Mouse (Mus musculus): ENCODE measurements around the gene Pik3ca. TPM values are rescaled to one million over a fixed set of nuclear protein-coding genes. Genes with fewer than 3 reads are reported as not detected.
A peak's percentile ranks its signal among the peaks of the same experiment; 100 is the strongest.

The Pik3ca gene
- 28.5 and 29.3 TPM in 2 replicates for polyA plus RNA-seq (2014; fragmentation: Nextera tagmentation; extraction: Ambion mirVana)

DNA sequence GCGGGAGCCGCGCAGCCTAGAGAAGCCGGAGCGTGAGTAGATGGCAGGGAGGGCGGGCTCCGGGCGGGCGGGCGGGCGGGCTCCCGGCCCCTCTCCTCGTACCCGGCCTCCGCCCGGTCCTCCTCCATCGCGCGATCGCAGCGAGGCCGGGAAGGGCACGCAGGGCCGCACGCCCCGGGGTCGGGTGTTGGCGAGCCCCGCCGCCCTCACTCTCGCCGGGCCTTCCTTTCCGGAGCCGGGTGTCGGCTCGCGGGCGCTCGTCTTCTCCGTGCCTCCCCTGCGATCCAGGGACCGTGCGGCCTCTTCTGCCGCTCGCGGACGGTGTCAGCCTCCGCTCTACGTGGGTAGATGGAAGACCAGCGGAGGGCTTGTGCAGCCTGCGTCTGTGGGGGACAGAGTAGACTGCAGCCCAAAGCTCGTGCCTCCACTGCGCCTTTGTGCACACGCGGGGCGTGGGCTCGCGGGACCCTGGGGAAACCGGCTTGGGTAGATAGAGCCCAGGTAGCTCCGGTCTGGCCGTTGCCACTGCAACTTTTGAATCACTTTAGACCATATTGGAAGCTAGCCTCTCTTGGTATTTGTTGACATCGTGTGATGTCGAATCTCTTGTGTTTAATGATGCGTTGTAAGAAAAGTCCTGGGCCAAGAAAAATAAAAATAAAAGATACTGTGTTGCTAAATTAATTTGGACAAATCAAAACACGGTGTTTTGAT lies at the start of gene Pik3ca:
TSS of gene Pik3ca (plus strand) at position 211 of the 714 bp plus-strand sequence.
- ATAC-seq (ENCODE audit: low FRiP score, low TSS enrichment) (peak; percentile 74), DNase-seq (peak; percentile 77)
- peak within 1 kb of the TSS; percentile 73 for H3K4me2 ChIP-seq (ENCODE audit: low read length)
- H3K9ac ChIP-seq (replicated peaks; ENCODE audit: low read length): peak within 1 kb of the TSS; percentile 93
- no peaks in the 10 kb centered on the region for H3K27me3 ChIP-seq (ENCODE audit: control insufficient read depth, insufficient read depth, low read length)
- H3K36me3 ChIP-seq (ENCODE audit: control insufficient read depth, insufficient read depth, low read length): no peaks in the 10 kb centered on the region
- peak within 1 kb of the TSS; percentile 76 for H3K4me3 ChIP-seq (replicated peaks; ENCODE audit: low read depth, low read length)
- peaks cover 28% of the 10 kb centered on the region for H3K4me1 ChIP-seq (ENCODE audit: control insufficient read depth, insufficient read depth, low read length)
- peak within 1 kb of the TSS; percentile 97 for H3K27ac ChIP-seq (replicated peaks; ENCODE audit: low read depth, low read length)
- H3K9me3 ChIP-seq (ENCODE audit: control insufficient read depth, low read length): no peaks in the 10 kb centered on the region
- WGBS: under 1% methylated on average over 46 of the region's 65 CpGs

DNA sequence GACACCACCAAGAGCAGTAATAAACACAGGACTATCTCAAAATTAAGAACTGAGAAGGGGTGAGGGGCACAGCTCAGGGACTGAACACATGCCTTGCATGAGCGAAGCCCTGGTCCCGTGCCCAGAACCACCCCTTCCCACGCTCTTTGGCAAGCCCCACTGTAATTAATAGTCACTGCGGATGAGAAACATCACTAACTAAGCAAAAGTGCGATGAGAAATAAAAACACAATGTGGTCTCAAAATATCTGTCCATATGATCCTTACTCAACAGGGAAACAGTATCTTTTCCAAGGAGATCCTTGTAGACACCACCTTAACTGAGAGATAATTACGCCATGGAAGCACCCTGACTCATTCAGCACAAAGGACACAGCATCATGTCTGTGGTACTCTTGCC lies 49.6 kb upstream of the Pik3ca start:
- DNase-seq (peak; percentile 9), ATAC-seq (ENCODE audit: low FRiP score, low TSS enrichment) (no peak)
- Histone ChIP-seq H3K4me1 (ENCODE audit: control insufficient read depth, insufficient read depth, low read length) (no peaks in the 10 kb centered on the region), H3K9ac (replicated peaks; ENCODE audit: low read length) (no peak overlapping the region), H3K4me3 (replicated peaks; ENCODE audit: low read depth, low read length) (no peak overlapping the region), H3K4me2 (ENCODE audit: low read length) (no peak overlapping the region), H3K9me3 (ENCODE audit: control insufficient read depth, low read length) (no peaks in the 10 kb centered on the region), H3K27me3 (ENCODE audit: control insufficient read depth, insufficient read depth, low read length) (no peaks in the 10 kb centered on the region), H3K36me3 (ENCODE audit: control insufficient read depth, insufficient read depth, low read length) (peaks cover 24% of the 10 kb centered on the region), H3K27ac (replicated peaks; ENCODE audit: low read depth, low read length) (no peak overlapping the region)
- WGBS: 91% methylated on average over 6 of the region's 6 CpGs

DNA sequence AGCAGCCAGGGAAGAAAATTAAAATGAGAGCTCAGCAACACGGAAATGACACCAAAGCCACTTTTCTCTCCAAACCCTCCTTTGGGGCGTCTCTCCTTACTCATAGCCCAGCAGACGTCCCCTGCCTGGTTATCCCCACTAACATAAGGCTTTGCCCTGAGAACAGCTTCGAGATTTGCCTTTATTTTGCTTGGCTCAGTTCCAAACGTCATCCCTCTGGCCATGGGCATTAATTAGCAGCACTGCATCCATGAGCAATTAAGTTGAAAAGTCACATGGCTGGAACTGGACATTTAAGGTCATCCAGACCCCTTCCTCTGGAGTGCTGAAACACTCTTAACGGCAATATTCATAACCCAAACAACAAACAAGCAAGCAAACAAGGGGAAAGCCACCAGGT lies 36.2 kb upstream of the Pik3ca start:
- Histone ChIP-seq H3K4me1 (ENCODE audit: control insufficient read depth, insufficient read depth, low read length) (peaks cover 16% of the 10 kb centered on the region), H3K4me2 (ENCODE audit: low read length) (no peak overlapping the region), H3K36me3 (ENCODE audit: control insufficient read depth, insufficient read depth, low read length) (0 out of 2 replicates have a peak, but pooled peaks cover 1% of the 10 kb centered on the region), H3K27ac (replicated peaks; ENCODE audit: low read depth, low read length) (no peak overlapping the region), H3K9ac (replicated peaks; ENCODE audit: low read length) (no peak overlapping the region), H3K4me3 (replicated peaks; ENCODE audit: low read depth, low read length) (no peak overlapping the region), H3K9me3 (ENCODE audit: control insufficient read depth, low read length) (no peaks in the 10 kb centered on the region), H3K27me3 (ENCODE audit: control insufficient read depth, insufficient read depth, low read length) (no peaks in the 10 kb centered on the region)
- peak; percentile 36 for DNase-seq
- 41% methylated on average over 6 of the region's 6 CpGs for WGBS
- ATAC-seq (ENCODE audit: low FRiP score, low TSS enrichment): no peak

DNA sequence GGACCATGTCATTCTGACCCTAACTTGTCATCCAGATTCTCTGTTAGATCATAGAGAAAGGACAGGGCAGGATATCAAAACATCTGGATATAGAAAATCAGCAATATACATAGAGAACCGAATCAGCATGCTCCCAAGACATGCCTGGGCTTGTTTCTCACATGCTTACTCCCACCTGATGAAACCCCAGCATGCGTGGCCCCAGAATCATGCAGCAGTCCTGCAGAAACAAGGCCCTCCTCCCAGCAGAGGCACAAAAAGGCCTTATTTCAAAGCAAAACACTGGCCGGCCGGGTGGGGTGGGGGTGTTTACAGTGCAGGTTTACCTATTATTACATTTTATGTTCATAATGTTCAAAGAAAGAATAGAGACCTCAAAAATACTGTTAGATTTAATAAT lies 33.3 kb upstream of the Pik3ca start:
- Histone ChIP-seq H3K36me3 (ENCODE audit: control insufficient read depth, insufficient read depth, low read length) (no peaks in the 10 kb centered on the region), H3K27me3 (ENCODE audit: control insufficient read depth, insufficient read depth, low read length) (no peaks in the 10 kb centered on the region), H3K9ac (replicated peaks; ENCODE audit: low read length) (peak overlapping the region; percentile 86), H3K4me1 (ENCODE audit: control insufficient read depth, insufficient read depth, low read length) (peaks cover 16% of the 10 kb centered on the region), H3K9me3 (ENCODE audit: control insufficient read depth, low read length) (no peaks in the 10 kb centered on the region), H3K4me3 (replicated peaks; ENCODE audit: low read depth, low read length) (peak overlapping the region; percentile 88), H3K27ac (replicated peaks; ENCODE audit: low read depth, low read length) (0 out of 2 replicates have a peak overlapping the region, but pooled peaks have one; percentile 14), H3K4me2 (ENCODE audit: low read length) (peak overlapping the region; percentile 63)
- 26% methylated on average over 4 of the region's 4 CpGs for WGBS
- ATAC-seq (ENCODE audit: low FRiP score, low TSS enrichment) (no peak), DNase-seq (peak; percentile 54)

DNA sequence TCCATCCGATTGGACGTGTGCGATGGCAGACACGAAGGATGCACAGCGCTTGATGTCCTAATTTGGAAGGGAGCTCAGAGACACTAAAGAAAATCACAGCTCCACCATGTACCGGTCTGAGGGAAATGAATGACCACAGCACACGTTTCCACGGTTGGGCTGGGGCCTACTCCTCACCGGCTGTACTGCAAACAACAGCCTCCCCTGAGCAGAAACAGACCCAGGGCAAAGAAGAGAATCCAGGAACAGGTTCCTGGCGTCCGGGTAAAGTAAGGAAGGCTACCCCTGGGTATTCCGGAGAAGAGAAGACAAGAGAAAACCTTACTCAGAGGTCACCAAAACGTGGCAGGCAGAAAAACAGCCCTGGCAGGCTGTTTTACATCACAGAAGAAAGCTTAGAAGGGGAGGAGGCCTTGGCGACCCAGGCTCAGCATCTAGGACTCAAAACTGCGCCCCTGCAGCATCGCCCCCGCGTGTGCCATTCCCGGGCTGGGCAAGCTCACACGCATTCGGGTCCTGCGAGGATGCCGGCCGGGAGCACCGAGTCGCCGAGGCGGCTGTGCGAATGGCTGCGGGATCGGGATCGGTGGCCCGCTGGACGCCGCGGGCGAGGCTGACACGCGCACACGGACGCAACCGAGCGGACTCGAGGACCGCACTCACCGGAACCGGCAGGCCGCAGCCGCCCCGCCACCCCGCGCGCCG lies 32.5 kb upstream of the Pik3ca start:
- peaks cover 16% of the 10 kb centered on the region for H3K4me1 ChIP-seq (ENCODE audit: control insufficient read depth, insufficient read depth, low read length)
- WGBS: under 1% methylated on average over 54 of the region's 54 CpGs

DNA sequence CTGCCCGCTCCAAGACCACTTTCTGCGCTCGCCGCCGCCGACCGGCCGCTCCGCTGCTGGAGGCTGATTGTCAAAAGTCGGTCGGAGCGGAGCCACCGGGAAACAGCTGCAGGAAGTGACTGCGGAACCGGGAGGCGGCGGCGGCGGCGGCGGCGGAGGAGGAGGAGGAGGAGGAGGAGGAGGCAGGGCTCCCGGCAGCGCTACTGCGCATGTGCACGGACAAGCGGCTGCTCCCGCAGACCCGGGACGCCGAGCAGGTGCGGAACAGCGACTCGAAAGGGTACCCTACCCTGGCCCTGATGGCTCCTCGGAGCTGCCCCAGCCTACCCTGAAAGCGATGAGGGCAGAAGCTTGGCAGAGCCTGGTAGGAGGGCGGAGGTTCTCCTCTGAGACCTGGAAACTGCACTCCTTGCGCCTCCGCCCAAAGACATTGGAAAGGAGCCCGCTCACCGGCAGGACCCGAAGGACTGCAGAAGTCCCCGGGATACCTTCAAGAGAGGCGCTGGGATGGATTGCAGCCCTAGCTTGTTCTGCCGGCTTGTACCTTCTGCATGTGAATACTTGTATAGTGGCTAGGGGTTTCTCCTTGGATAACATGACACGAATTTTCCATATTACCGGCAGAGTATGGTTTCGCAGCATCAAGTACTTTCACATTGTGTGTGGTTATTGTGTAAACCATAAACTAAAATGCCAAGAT lies 31.8 kb upstream of the Pik3ca start, which contains the start of gene Zmat3:
TSS of gene Zmat3 (minus strand) at position 469 of the 700 bp plus-strand sequence.
- H3K36me3 ChIP-seq (ENCODE audit: control insufficient read depth, insufficient read depth, low read length): no peaks in the 10 kb centered on the region
- peaks cover 16% of the 10 kb centered on the region for H3K4me1 ChIP-seq (ENCODE audit: control insufficient read depth, insufficient read depth, low read length)
- 4% methylated on average over 38 of the region's 48 CpGs for WGBS

More for the DNA sequence above, 32.5 kb upstream of the Pik3ca start:
- peak overlapping the region; percentile 63 for H3K4me2 ChIP-seq (ENCODE audit: low read length)
- peak overlapping the region; percentile 88 for H3K4me3 ChIP-seq (replicated peaks; ENCODE audit: low read depth, low read length)
- no peaks in the 10 kb centered on the region for H3K36me3 ChIP-seq (ENCODE audit: control insufficient read depth, insufficient read depth, low read length)
- DNase-seq: peak; percentile 79
- peak; percentile 73 for ATAC-seq (ENCODE audit: low FRiP score, low TSS enrichment)
- H3K9me3 ChIP-seq (ENCODE audit: control insufficient read depth, low read length): no peaks in the 10 kb centered on the region
- H3K27me3 ChIP-seq (ENCODE audit: control insufficient read depth, insufficient read depth, low read length): no peaks in the 10 kb centered on the region
- peak overlapping the region; percentile 86 for H3K9ac ChIP-seq (replicated peaks; ENCODE audit: low read length)
- peak overlapping the region; percentile 93 for H3K27ac ChIP-seq (replicated peaks; ENCODE audit: low read depth, low read length)

DNA sequence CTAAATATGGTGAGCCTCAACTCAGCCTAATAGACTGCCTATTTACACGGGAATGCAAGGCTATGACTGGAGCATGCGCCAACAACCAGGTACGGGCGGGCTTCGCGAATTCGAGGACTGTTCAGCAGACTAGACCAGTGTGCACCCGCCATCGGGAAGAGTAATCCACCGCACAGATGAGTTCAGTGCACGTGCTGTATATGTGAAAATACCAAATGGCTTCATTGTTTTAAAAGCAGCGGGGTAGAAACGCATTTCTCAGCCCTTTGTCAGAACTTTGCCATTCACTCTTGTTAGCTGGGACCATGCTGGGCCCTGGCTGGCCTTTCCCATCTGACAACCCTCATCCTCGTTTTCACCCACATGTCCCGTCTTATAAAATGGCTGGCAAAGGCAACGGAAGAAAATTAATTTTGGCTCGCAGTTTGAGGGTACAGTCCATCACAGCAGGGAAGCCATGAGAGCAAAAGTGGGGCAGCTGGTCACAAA lies 31.2 kb upstream of the Pik3ca start:
- Histone ChIP-seq H3K36me3 (ENCODE audit: control insufficient read depth, insufficient read depth, low read length) (no peaks in the 10 kb centered on the region), H3K27ac (replicated peaks; ENCODE audit: low read depth, low read length) (peak overlapping the region; percentile 93; the same call in 1 of the 2 replicates), H3K4me2 (ENCODE audit: low read length) (peak overlapping the region; percentile 63), H3K27me3 (ENCODE audit: control insufficient read depth, insufficient read depth, low read length) (no peaks in the 10 kb centered on the region), H3K9ac (replicated peaks; ENCODE audit: low read length) (peak overlapping the region; percentile 86), H3K4me3 (replicated peaks; ENCODE audit: low read depth, low read length) (peak overlapping the region; percentile 88), H3K4me1 (ENCODE audit: control insufficient read depth, insufficient read depth, low read length) (peaks cover 12% of the 10 kb centered on the region), H3K9me3 (ENCODE audit: control insufficient read depth, low read length) (no peaks in the 10 kb centered on the region)
- 64% methylated on average over 17 of the region's 17 CpGs for WGBS
- peak; percentile 22; the same call in 1 of the 2 replicates for ATAC-seq (ENCODE audit: low FRiP score, low TSS enrichment)
- peak; percentile 50 for DNase-seq

More for the DNA sequence above, 31.8 kb upstream of the Pik3ca start, which contains the start of gene Zmat3:
- Histone ChIP-seq H3K27ac (replicated peaks; ENCODE audit: low read depth, low read length) (peak within 1 kb of the TSS; percentile 93), H3K9me3 (ENCODE audit: control insufficient read depth, low read length) (no peaks in the 10 kb centered on the region), H3K9ac (replicated peaks; ENCODE audit: low read length) (peak within 1 kb of the TSS; percentile 86), H3K27me3 (ENCODE audit: control insufficient read depth, insufficient read depth, low read length) (no peaks in the 10 kb centered on the region), H3K4me3 (replicated peaks; ENCODE audit: low read depth, low read length) (peak within 1 kb of the TSS; percentile 88), H3K4me2 (ENCODE audit: low read length) (peak within 1 kb of the TSS; percentile 63)
- peak; percentile 90 for DNase-seq
- ATAC-seq (ENCODE audit: low FRiP score, low TSS enrichment): peak; percentile 87

DNA sequence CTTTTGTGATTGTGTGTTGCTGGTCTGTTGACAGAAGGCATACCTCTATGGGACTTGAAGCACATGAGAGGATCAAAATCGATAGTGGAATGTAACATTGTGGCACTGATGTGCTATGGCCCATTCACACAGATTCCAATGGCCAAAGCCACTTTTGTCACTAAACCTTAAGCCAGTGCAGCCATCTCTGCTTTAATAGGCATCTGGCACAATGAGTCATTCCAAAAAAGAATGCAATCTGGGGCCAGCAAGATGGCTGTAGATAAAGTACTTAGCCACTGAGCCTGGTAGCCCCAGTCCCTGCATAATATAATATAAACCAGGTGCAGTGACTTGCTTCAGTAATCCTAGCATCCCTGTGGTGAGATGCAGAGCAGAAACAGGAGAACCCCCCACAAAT lies 30.0 kb upstream of the Pik3ca start:
- H3K9me3 ChIP-seq (ENCODE audit: control insufficient read depth, low read length): no peaks in the 10 kb centered on the region
- H3K4me3 ChIP-seq (replicated peaks; ENCODE audit: low read depth, low read length): no peak overlapping the region
- no peaks in the 10 kb centered on the region for H3K27me3 ChIP-seq (ENCODE audit: control insufficient read depth, insufficient read depth, low read length)
- no peaks in the 10 kb centered on the region for H3K36me3 ChIP-seq (ENCODE audit: control insufficient read depth, insufficient read depth, low read length)
- ATAC-seq (ENCODE audit: low FRiP score, low TSS enrichment): no peak
- no peak overlapping the region for H3K9ac ChIP-seq (replicated peaks; ENCODE audit: low read length)
- no peak overlapping the region for H3K27ac ChIP-seq (replicated peaks; ENCODE audit: low read depth, low read length)
- no peak for DNase-seq
- no peak overlapping the region for H3K4me2 ChIP-seq (ENCODE audit: low read length)
- peaks cover 12% of the 10 kb centered on the region for H3K4me1 ChIP-seq (ENCODE audit: control insufficient read depth, insufficient read depth, low read length)
- WGBS: 86% methylated on average over 1 of the region's 1 CpGs
